Mouse (Mus musculus) T-helper 1 cell (primary cell): Measurements from ENCODE around the gene Ntn3.

ENCODE experiments used
- in situ Hi-C: fragments of 300-600 bp; cut with MboI, MseI; formaldehyde crosslinking; loops from one replicate; pipeline ENCODE4 v1.15.1; 2025; ENCODE audit warnings: high pct_unique_total_duplicates

The Ntn3 gene

DNA sequence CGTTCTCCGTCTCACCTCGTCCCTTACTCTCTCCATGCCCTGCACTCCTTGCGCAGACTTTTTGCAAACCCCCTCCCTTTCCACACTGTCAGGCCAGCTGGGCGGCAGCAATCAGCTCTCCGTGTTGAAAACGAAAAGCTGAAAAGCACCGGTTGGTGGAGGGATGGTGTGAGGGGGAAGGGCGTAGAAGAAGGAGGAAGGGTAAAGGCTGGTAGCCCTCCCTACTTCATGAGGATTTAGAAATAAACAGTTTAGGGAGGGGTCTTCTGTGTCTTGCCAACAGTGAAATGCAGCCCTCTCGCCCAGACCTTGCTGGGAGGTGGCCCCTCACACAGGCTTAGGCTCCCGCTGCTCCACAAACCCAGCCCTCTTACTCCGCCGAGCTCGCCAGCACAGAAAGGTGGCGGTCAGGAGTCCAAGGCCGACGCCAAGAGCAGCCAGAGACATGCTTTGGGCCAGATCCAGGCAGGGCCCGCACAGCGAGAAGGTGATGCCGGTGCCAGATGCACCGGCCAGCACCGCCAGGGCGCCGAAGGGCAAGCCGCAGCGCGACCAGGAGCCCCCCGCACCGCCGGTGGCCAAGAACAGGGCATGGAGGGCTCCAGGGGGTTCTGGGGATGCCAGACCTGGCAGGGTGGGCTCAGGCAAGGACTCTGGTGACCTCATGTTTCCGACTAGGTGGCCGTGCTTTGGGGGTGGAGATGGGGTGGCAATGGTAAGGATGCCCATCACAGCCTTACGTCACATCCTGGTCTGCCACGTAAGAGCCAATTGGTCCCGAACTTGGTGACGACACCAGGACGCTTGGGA, 2.5 kb upstream of the Ntn3 start:
- in situ Hi-C loops = no loop called here

DNA sequence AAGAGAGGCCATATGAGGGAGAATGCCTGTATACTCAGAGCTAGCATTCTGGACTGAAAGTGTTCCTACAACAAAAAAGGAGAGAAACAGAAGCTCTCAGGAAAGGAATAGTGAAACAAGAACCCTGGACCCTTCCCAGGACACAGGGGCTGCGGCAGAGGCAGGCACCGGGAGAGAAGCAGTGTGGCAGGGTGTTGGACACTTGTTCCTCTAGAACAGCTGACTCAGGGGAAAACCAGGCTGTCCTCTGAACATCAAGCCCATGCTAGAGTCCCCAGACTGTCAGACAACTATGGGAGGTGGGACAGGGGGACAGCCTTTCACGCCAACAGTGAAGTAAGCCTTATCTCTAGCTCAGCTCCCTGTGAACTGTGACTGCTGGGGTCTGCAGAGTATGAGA, 1.3 kb upstream of the Ntn3 start:
- in situ Hi-C loops = no loop called here

DNA sequence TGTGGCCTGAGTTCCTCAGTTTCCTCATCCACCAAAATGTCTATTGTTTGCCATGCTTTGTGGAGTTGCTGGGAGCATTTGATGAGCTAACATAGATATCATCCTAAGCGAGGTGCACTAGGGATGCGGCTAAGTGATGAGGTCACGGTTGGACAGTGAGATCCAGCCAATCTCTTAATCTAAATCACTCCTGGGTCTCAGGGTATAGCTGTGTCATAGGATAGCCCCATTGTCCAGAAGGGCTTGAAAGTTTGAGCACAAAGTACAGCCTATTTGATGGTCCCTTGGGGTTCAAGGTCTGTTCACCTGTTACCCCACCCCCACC, 547 bp upstream of the Ntn3 start:
- in situ Hi-C loops = no loop called here

DNA sequence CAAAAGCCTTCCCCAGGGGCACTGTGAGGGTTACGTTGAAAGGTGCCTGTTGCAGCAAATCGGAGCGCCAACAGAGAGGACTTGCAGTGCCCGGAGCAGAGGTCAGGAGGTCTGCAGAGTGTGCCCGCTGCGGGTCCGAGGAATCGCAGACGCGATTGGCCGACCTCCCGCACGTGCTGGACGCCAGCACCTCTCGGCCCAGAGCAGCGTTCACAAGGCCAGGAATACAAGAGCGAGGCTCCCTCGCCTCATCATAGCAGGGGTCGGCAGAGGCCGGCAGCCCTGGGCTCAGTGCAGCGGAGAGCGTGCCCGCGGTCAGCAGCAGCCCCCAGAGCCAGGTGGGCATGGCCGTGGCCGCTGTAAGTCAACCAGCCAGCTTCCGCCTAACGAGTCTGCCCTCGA, 689 bp downstream of the Ntn3 start:
- in situ Hi-C loops = no loop called here

GRCm38 (mm10) chr17:24207768-24208640, 1.3 kb downstream of the Ntn3 start:
- in situ Hi-C loops = no loop called here

DNA sequence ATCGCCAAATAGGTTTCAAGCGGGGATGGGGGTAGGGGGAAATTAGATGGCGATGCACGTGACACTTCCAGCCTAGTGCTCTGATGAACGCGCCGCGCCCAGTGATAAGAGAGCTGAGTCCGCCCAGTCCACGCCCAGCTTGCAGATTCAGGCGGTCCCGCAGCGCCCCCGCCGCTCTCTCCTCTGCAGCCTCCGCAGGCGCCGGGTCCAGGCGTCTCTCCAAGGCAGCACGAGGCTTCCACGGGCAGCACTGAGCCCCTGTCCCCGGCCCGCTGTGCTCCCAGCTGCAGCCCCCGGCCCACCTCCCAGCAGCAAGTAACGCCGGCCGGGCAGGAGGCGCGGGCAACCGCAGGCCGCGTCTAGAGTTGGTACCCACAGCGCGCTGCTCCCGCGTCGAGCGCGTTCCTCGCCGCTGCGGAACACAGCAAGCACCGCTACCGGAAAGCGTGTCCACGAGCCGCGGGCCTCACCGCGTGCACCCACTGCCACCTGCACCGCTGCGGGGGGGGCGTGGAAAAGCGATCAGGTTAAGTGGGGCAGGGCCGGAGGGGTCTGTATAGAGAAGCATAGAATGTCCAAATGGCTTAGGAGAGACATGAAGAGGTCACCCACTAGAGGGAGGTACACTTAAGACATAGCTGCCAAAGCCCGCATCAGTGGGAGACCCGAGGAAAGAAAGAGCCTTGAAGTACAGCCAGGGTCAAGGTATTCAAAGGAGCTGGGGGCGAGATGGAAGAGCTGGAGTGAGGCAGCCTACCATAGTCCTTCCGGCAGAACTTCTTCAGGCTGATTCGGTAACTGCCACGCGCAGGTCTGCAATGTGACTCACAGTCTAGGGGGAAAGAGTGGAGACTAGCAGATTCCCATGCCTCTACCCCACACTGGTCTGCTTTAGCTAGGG, 2.6 kb downstream of the Ntn3 start:
- in situ Hi-C loops = no loop called here

- in situ Hi-C loops = no loop called here
These were observed 3.4 kb downstream of the Ntn3 start for GRCm38 (mm10) chr17:24205908-24206361.

GRCm38 (mm10) chr17:24205284-24205888, 3.9 kb downstream of the Ntn3 start, which contains the start of gene Tbc1d24:
Gene Tbc1d24 (minus strand): TSS chr17:24205562.
- in situ Hi-C loops = no loop called here

DNA sequence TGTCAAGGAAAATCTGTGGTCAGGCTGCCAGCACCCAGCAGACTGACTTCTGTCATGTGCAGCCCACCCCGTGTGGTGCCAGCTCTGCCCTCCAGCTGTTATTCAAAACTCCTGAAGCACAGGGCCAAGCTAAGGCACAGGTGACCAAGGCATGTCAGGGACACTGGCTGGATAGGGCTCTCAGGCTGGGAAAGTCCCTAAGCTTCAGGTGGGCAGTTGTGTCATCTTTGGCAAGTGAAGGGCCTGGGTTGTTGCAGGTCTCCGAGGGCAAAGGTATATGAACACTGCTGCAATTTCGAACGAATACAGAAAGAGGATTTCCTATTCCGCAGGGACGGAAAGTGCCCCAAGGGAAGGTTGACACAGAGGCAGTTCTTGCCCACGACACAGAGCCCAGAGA, 4.5 kb downstream of the Ntn3 start:
- in situ Hi-C loops = no loop called here

DNA sequence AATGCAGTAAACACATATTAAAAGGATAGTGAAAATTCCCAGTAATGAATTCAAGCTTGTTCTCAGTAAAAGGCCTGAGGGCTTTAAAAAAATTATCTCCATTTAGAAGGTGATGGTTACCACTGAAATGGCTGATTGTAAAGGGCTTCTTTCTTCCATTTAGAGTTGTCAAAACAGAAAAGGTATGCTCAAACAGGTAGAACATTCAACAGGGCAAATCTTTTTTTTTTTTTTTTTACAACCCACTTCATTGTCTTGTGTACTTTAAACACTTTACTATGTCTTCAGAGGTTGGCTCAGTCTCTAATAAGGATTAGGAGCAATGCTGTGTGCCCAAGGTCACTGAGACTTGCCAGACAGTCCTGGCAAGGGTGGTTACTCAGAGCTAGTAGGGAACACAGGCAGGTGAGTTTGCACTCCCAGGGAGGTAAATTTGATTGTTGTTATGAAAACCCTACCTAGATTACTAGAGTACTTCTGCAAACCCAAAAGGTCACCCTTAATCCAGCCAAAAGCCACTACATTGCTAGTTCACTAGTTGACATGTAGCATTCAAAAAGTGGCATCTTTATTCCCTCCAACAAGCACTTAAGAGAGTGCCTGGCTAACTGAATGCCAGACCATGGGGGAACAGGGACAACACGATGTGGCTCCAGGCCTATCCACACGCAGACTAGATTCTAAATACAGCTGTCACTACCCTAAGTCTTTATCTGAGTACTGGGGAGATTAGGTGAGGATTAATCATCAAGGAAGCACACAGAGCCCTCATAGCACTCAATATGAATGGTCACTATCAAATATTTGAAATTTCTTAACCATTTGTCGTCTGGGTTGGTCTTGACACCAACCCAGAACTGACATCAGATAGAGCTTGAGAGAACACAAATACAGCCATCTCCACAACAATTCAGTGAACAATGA, 5.5 kb downstream of the Ntn3 start:
- in situ Hi-C loops = no loop called here

DNA sequence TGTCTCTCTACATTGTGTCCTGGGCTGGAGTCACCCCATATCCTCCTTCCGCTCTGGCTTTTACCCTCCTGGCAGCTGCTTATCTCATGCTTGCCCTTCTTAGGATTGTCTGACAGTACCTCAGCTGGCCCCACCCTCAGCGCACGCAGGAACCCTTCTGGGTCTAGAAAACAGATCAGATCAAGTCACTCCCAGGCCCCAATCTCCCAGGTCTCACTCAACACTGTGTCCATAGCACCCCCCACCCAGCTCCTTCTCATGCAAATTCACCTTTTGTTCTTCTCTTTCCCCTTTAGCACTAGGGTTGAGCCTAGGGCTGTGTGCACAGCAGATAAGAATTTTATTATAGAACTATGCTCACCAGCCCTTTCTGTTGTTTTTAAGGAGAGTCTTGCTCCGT, 6.3 kb downstream of the Ntn3 start:
- in situ Hi-C loops = no loop called here

DNA sequence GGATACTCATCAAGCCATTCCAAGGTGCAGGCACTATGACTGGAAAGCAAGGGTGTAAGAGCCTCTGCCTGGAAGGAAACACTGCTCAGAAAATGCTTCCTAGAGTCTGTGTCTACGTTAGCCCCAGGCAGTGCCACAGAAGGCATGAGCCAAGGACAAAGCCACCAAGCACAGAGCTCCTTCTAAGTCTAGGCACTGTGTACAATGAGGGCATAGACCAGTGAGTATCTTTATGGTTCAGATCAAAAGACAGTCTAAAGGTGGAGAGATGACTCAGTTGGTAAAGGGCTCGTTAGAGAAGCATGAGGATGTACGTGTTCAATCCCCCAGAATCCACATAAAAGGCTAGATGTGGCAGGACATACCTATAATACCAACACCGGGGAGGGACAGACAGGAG, 8.2 kb downstream of the Ntn3 start:
- in situ Hi-C loops = no loop called here

GRCm38 (mm10) chr17:24199741-24200140, 9.6 kb downstream of the Ntn3 start:
- in situ Hi-C loops = no loop called here

GRCm38 (mm10) chr17:24199252-24199651, 10.1 kb downstream of the Ntn3 start:
- in situ Hi-C loops = no loop called here

DNA sequence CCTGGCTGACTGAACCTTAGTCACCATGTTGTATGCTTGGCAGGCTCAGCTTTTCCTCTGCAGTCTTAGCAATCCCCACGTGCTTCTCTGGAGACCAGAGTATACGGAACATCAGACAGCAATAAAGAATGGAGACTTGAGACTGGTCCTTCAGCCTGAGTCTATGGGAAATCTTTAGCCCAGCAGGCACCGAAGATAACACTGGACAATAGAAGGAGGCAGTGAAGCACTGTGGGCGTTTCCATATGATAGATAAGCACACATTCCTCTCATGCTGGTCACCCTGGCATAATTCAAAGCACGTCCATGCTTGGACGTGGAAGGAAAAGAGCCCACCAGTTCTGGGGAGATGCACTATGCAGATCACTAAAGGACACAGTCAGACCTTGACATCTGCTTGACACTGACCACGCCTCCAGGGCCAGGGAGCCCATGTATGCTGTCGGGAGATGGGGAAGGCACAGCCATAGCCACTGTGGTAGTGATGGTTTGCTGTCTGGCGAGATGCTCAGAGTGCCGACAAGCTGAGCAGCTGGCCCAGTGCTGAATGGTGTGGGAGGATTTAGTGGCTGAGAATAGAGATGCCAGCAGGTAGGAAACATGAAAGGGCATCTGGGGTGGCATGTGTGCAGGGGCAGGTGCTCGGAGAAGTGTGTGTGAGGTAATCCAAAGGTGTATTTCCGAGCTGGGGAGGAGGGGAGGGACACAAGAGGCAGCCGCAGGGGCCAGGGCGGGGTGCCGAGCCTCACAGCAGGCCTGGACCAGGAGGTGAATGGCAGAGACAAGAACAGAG, 12.1 kb downstream of the Ntn3 start:
- in situ Hi-C loops = no loop called here

DNA sequence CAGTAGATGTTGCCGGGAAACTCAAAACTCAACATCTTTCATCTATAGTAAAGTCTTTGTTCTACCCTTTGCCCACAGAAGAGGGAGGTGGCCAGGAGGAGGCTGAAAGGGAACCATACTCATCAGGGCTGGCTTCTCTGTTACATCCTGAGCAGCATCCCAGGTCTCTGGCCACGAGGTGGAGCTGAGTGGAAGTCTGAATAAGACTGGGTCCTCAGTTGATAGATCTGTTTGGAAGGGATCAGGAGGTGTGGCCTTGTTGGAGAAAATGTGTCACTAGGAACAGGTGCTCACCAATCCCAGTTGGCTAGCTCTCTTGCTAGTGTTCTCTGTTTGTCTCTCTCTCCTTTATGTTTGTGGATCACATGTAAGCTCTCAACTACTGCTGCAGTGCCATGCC, 14.0 kb downstream of the Ntn3 start:
- in situ Hi-C loops = no loop called here

- in situ Hi-C loops = no loop called here
These were observed 15.6 kb downstream of the Ntn3 start for GRCm38 (mm10) chr17:24193769-24194168.

DNA sequence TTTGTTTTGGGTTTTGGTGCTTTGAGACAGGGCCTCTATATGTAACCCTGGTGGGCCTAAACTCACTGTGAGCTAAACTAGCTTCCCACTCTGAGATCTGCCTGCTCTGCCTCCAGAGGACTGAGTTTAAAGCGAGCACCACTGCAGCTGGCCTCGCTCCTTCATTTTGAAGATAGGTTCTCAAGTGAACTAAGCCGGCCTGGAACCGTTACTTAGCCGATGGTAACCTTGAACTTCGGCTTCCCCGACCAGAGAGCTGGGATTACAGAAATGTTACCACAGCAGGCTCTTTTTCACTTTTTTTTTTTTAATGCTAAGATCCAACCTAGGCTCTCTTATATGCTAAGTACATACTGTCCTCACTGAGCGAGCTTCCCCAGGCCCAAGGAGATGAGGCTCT, 16.1 kb downstream of the Ntn3 start:
- in situ Hi-C loops = no loop called here

- in situ Hi-C loops = no loop called here
These were observed 16.5 kb downstream of the Ntn3 start for GRCm38 (mm10) chr17:24192848-24193247.

DNA sequence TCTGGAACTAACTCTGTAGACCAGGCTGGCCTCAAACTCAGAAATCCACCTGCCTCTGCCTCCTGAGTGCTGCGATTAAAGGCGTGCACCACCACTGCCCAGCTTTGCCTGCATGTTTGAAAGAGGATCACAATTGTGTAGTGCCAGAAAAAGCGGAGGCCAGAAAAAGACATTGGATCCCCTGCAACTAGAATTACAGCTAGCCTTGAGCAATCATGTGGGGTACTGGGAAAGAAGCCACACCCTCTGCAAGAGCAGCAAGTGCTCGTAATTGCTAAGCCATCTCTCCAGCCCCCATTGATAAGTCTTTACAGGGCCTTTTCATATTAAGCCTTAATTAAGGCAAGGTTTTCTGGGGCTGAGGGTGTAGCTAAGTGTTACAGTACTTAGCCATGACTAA, 17.9 kb downstream of the Ntn3 start:
- in situ Hi-C loops = no loop called here
